ENCODE assay signal across 9 mouse cellular contexts in the genomic region with DNA sequence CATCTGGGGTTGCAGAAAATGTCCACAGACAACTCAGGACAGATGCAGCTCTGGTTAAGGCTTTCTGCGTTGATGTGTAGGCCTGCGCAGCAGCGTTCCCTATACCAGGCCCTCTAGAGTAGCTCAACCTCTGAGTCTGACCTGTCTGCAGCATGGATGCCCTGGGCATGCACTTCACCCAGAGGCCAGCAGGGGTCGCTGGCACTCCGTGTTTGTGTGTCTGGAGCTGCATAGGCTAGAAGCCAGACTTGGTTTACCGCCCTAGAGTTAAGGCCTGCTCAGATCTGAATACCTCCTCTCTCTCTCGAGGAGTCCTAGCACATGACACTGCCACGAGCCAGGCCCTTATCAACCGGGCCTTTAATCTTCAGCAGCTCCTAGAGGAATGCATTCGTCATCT.
DNase-seq lines count a peak whose midpoint lies in the region; ATAC-seq and TF ChIP-seq lines count a peak whose summit lies in the region.
"Had no signal": no experiment of that assay in that cellular context is flagged by ENCODE, and none has a peak within 500 bp of the region (broad histone marks: within the 10 kb centered on the region; RNA-seq: fewer than 3 reads in every experiment).

No protein-coding gene starts in this region.

- no peaks in the 10 kb centered on the region for H3K9me3 ChIP-seq in MEL (replicated peaks; ENCODE audit: insufficient read depth, low read length)
- no peaks in the 10 kb centered on the region for H3K9me3 ChIP-seq in forebrain, postnatal 0 days (ENCODE audit: low read length)
- no peaks in the 10 kb centered on the region for H3K9me3 ChIP-seq in lung, embryonic 14.5 days (ENCODE audit: low read depth, low read length)
- H3K9me3 ChIP-seq: liver, embryonic 15.5 days had no signal

- DNase-seq in MEL (ENCODE audit: low read depth, low spot score) = peak; percentile 74
- peak; percentile 42 to 68 for DNase-seq in cerebellum, adult 2 months
- DNase-seq in forebrain, postnatal 0 days = peak; percentile 89
- DNase-seq in heart, postnatal 4 days = peak; percentile 89
- DNase-seq in layer of hippocampus, adult 2 months (ENCODE audit: low spot score in 2 of 2) = peak; percentile 75 to 88
- DNase-seq in lung, embryonic 14.5 days = peak; percentile 86
- peak; percentile 69 for DNase-seq in ovary, postnatal 10 days (ENCODE audit: low spot score)
- DNase-seq in thymus, postnatal 14 days = peak; percentile 83

- H3K4me1 ChIP-seq in MEL (ENCODE audit: control insufficient read depth in 1 of 2, insufficient read depth in 2 of 2, low read length in 2 of 2) = no peaks in the 10 kb centered on the region
- H3K4me1 ChIP-seq in cerebellum, adult 2 months (ENCODE audit: control insufficient read depth, insufficient read depth, low read length) = no peaks in the 10 kb centered on the region
- no peaks in the 10 kb centered on the region for H3K4me1 ChIP-seq in forebrain, postnatal 0 days (ENCODE audit: insufficient read depth)
- no peaks in the 10 kb centered on the region for H3K4me1 ChIP-seq in lung, embryonic 14.5 days (ENCODE audit: insufficient read depth)
- H3K4me1 ChIP-seq: liver, embryonic 15.5 days had no signal

- no peaks in the 10 kb centered on the region for H3K27me3 ChIP-seq in MEL (ENCODE audit: control insufficient read depth in 1 of 2, insufficient read depth in 2 of 2, low read length in 2 of 2)
- H3K27me3 ChIP-seq in cerebellum, adult 2 months (ENCODE audit: control insufficient read depth, insufficient read depth, low read length) = no peaks in the 10 kb centered on the region
- peaks cover 4% of the 10 kb centered on the region; the same call in 1 of the 2 replicates for H3K27me3 ChIP-seq in forebrain, postnatal 0 days (ENCODE audit: insufficient read depth, low read length)
- no peaks in the 10 kb centered on the region for H3K27me3 ChIP-seq in lung, embryonic 14.5 days (ENCODE audit: insufficient read depth, low read length)
- H3K27me3 ChIP-seq: liver, embryonic 15.5 days had no signal

- ATAC-seq in forebrain, postnatal 0 days = peak; percentile 61; the same call in 1 of the 2 replicates
- peak; percentile 60 for ATAC-seq in lung, embryonic 14.5 days (ENCODE audit: insufficient read depth)

- WGBS in cerebellum, adult 2 months = 33% methylated on average over 10 of the region's 10 CpGs
- WGBS in forebrain, postnatal 0 days = 27% methylated on average over 10 of the region's 10 CpGs
- WGBS in lung, embryonic 14.5 days = 25% methylated on average over 10 of the region's 10 CpGs

- no peaks in the 10 kb centered on the region for H3K36me3 ChIP-seq in MEL (ENCODE audit: control insufficient read depth in 1 of 2, insufficient read depth in 2 of 2, low read length in 2 of 2)
- no peaks in the 10 kb centered on the region for H3K36me3 ChIP-seq in forebrain, postnatal 0 days (ENCODE audit: insufficient read depth)
- no peaks in the 10 kb centered on the region for H3K36me3 ChIP-seq in lung, embryonic 14.5 days (ENCODE audit: insufficient read depth)
- H3K36me3 ChIP-seq: liver, embryonic 15.5 days had no signal

- peak; percentile 95 to 98 (median 98) for TF ChIP-seq CTCF in MEL (IDR thresholded peaks at IDR 0.05 in 2 of 3, conservative IDR thresholded peaks at IDR 0.05 in 1 of 3; ENCODE audit: control insufficient read depth in 1 of 3, insufficient read depth in 1 of 3, low read depth in 2 of 3, low read length in 3 of 3, poor library complexity in 1 of 3, severe bottlenecking in 1 of 3)
- peak; percentile 78 for TF ChIP-seq CTCF in cerebellum, adult 2 months (IDR thresholded peaks at IDR 0.05; ENCODE audit: borderline replicate concordance, insufficient read depth, low read depth, low read length)
- peak; percentile 98 for TF ChIP-seq CTCF in forebrain, postnatal 0 days (IDR thresholded peaks at IDR 0.05; ENCODE audit: low read depth)
- peak; percentile 97 for TF ChIP-seq CTCF in layer of hippocampus, adult 2 months (conservative IDR thresholded peaks at IDR 0.05)
- peak; percentile 98 for TF ChIP-seq CTCF in lung, embryonic 14.5 days (IDR thresholded peaks at IDR 0.05; ENCODE audit: low read depth)

- peak; percentile 91 for TF ChIP-seq RAD21 in MEL (IDR thresholded peaks at IDR 0.05; ENCODE audit: low read depth, low read length)

- TF ChIP-seq POLR2A in MEL (IDR thresholded peaks at IDR 0.05; ENCODE audit: control insufficient read depth in 1 of 2, insufficient read depth in 1 of 2, low read depth in 1 of 2, low read length in 2 of 2, poor library complexity in 1 of 2) = no peak
- no peak for TF ChIP-seq POLR2A in cerebellum, adult 2 months (IDR thresholded peaks at IDR 0.05; ENCODE audit: borderline replicate concordance, insufficient read depth, low read length)

- no peaks in the 10 kb centered on the region for H3K79me2 ChIP-seq in MEL (ENCODE audit: control insufficient read depth, insufficient read depth, low read length, poor library complexity)

- H3K9ac ChIP-seq in MEL (ENCODE audit: control insufficient read depth, low read depth, low read length, poor library complexity, severe bottlenecking) = no peak overlapping the region
- no peak overlapping the region for H3K9ac ChIP-seq in forebrain, postnatal 0 days
- no peak overlapping the region for H3K9ac ChIP-seq in lung, embryonic 14.5 days
- H3K9ac ChIP-seq: liver, embryonic 15.5 days had no signal

- no peak overlapping the region for H3K4me2 ChIP-seq in forebrain, postnatal 0 days (ENCODE audit: low read depth)
- H3K4me2 ChIP-seq in lung, embryonic 14.5 days = no peak overlapping the region
- H3K4me2 ChIP-seq: liver, embryonic 15.5 days had no signal

- TF ChIP-seq EP300 in MEL (IDR thresholded peaks at IDR 0.05; ENCODE audit: low read depth in 1 of 2, low read length in 2 of 2) = no peak

- H3K27ac ChIP-seq in MEL (ENCODE audit: control insufficient read depth, low read depth, low read length) = no peak overlapping the region
- H3K27ac ChIP-seq in cerebellum, adult 2 months (ENCODE audit: insufficient read depth, low read length) = no peak overlapping the region
- no peak overlapping the region for H3K27ac ChIP-seq in forebrain, postnatal 0 days (ENCODE audit: low read depth, low read length)
- no peak overlapping the region for H3K27ac ChIP-seq in layer of hippocampus, adult 2 months
- no peak overlapping the region for H3K27ac ChIP-seq in lung, embryonic 14.5 days (ENCODE audit: low read depth)
- H3K27ac ChIP-seq: liver, embryonic 15.5 days had no signal

- no peak overlapping the region for H3K4me3 ChIP-seq in MEL (ENCODE audit: control insufficient read depth in 1 of 2, insufficient read depth in 1 of 2, low read depth in 2 of 2, low read length in 2 of 2)
- H3K4me3 ChIP-seq in cerebellum, adult 2 months (replicated peaks; ENCODE audit: insufficient read depth, low read depth, low read length) = no peak overlapping the region
- H3K4me3 ChIP-seq in forebrain, postnatal 0 days (ENCODE audit: low read depth, low read length) = no peak overlapping the region
- H3K4me3 ChIP-seq in layer of hippocampus, adult 2 months = no peak overlapping the region
- H3K4me3 ChIP-seq in lung, embryonic 14.5 days (ENCODE audit: low read depth, low read length) = no peak overlapping the region
- H3K4me3 ChIP-seq: liver, embryonic 15.5 days had no signal

TF ChIP-seq in MEL, 35 proteins besides CTCF, POLR2A, EP300 and RAD21:
- TF ChIP-seq TAL1 (IDR thresholded peaks at IDR 0.05; ENCODE audit: low read length) (no peak), ZC3H11A (IDR thresholded peaks at IDR 0.05; ENCODE audit: low read depth, low read length) (peak; percentile 67), SMC3 (IDR thresholded peaks at IDR 0.05; ENCODE audit: low read depth, low read length) (peak; percentile 75), MAFK (IDR thresholded peaks at IDR 0.05; ENCODE audit: borderline replicate concordance, low read depth, low read length) (no peak)
